Mouse (Mus musculus): ENCODE data around the gene Nutm1.
"Not testable (repeated sequence)": the region's sequence is repeated elsewhere in the genome, so short reads cannot be mapped to it uniquely, and the experiment has no call there.

- not testable (repeated sequence) for TF ChIP-seq ZC3H11A (IDR thresholded peaks at IDR 0.05; ENCODE audit: borderline replicate concordance, low read depth, low read length); ZNF384 (IDR thresholded peaks at IDR 0.05; ENCODE audit: low read depth, low read length); HCFC1 (IDR thresholded peaks at IDR 0.05; ENCODE audit: borderline replicate concordance, insufficient read depth, low read length)
Observed at GRCm38 (mm10) chr2:112286062-112286461, 27.0 kb upstream of the Nutm1 start.
